Mouse (Mus musculus) embryonic facial prominence, embryonic 13.5 days (tissue): ENCODE measurements around the gene Lrrc72. TPM values are rescaled to one million over a fixed set of nuclear protein-coding genes. Genes with fewer than 3 reads are reported as not detected.

Source experiments
- ATAC-seq: fragments of 200-750 bp; cut with Nextera tagmentation; 2 replicates; pipeline ENCODE4 v1.8.0; 2017; ENCODE audit warnings: low read depth; ENCODE audit not compliant: insufficient number of reproducible peaks, insufficient read depth, low FRiP score, low TSS enrichment
- H3K27ac ChIP-seq: fragments of 300-500 bp; sonication (generic); 2 replicates; pipeline ENCODE4 v1.5.1; 2015; ENCODE audit warnings: moderate library complexity, mild to moderate bottlenecking, inconsistent platforms
- H3K27me3 ChIP-seq: fragments of 300-500 bp; sonication (generic); 2 replicates; pipeline ENCODE4 v1.6.1; 2015; ENCODE audit warnings: mild to moderate bottlenecking, inconsistent platforms
- H3K36me3 ChIP-seq: fragments of 300-500 bp; sonication (generic); 2 replicates; pipeline ENCODE4 v1.6.1; 2015; ENCODE audit warnings: mild to moderate bottlenecking, inconsistent platforms
- H3K4me1 ChIP-seq: fragments of 300-500 bp; sonication (generic); 2 replicates; pipeline ENCODE4 v1.6.1; 2015; ENCODE audit warnings: inconsistent platforms
- H3K4me2 ChIP-seq: fragments of 300-500 bp; sonication (generic); 2 replicates; pipeline ENCODE4 v1.6.1; 2015; ENCODE audit warnings: moderate library complexity, mild to moderate bottlenecking, inconsistent platforms
- H3K4me3 ChIP-seq: fragments of 300-500 bp; sonication (generic); 2 replicates; pipeline ENCODE4 v1.5.1; 2015; ENCODE audit warnings: mild to moderate bottlenecking, inconsistent platforms
- H3K9ac ChIP-seq: fragments of 300-500 bp; sonication (generic); 2 replicates; pipeline ENCODE4 v1.6.1; 2015; ENCODE audit warnings: mild to moderate bottlenecking, inconsistent platforms
- H3K9me3 ChIP-seq: fragments of 300-500 bp; sonication (generic); 2 replicates; pipeline ENCODE4 v1.6.1; 2016; ENCODE audit warnings: inconsistent platforms
- WGBS: fragments of 180-500 bp; shearing (Covaris S2); methylation state at CpG from one replicate; pipeline ENCODE4 v1.1.7; 2015; ENCODE audit warnings: mixed read lengths; 5-methylcytosine and 5-hydroxymethylcytosine counted together
- polyA plus RNA-seq: library from polyadenylated mRNA; unstranded; fragments of >200 nt; fragmentation: Nextera tagmentation; extraction: Ambion mirVana; gene quantifications from 2 replicates; pipeline ENCODE4 v1.2.1, GENCODE M21; 2015

Lrrc72 gene
- polyA plus RNA-seq, 1 experiment from 2014 or later: not detected

GRCm38 (mm10) chr12:36189610-36190009 lies 63.6 kb downstream of the Lrrc72 start:
- H3K4me1 ChIP-seq: no peaks in the 10 kb centered on the region
- no peak overlapping the region for H3K27ac ChIP-seq
- no peaks in the 10 kb centered on the region for H3K27me3 ChIP-seq
- no peak overlapping the region for H3K9ac ChIP-seq
- WGBS: 96% methylated on average over 3 of the region's 3 CpGs
- no peak for ATAC-seq
- no peak overlapping the region for H3K4me2 ChIP-seq
- no peak overlapping the region for H3K4me3 ChIP-seq
- H3K9me3 ChIP-seq: no peaks in the 10 kb centered on the region
- peaks cover 81% of the 10 kb centered on the region for H3K36me3 ChIP-seq

GRCm38 (mm10) chr12:36187081-36187480 lies 66.1 kb downstream of the Lrrc72 start:
- H3K4me2 ChIP-seq: no peak overlapping the region
- WGBS: 70% methylated on average over 6 of the region's 6 CpGs
- no peaks in the 10 kb centered on the region for H3K4me1 ChIP-seq
- H3K36me3 ChIP-seq: peaks cover 80% of the 10 kb centered on the region
- no peak overlapping the region for H3K9ac ChIP-seq
- H3K9me3 ChIP-seq: no peaks in the 10 kb centered on the region
- H3K27ac ChIP-seq: no peak overlapping the region
- H3K4me3 ChIP-seq: no peak overlapping the region
- no peaks in the 10 kb centered on the region for H3K27me3 ChIP-seq
- no peak for ATAC-seq

- Histone ChIP-seq H3K27me3 (no peaks in the 10 kb centered on the region), H3K9ac (no peak overlapping the region), H3K27ac (no peak overlapping the region), H3K4me2 (no peak overlapping the region), H3K9me3 (no peaks in the 10 kb centered on the region), H3K4me1 (no peaks in the 10 kb centered on the region), H3K36me3 (peaks cover 60% of the 10 kb centered on the region), H3K4me3 (no peak overlapping the region)
- ATAC-seq: no peak
- 80% methylated on average over 6 of the region's 6 CpGs for WGBS
These were observed 70.6 kb downstream of the Lrrc72 start for GRCm38 (mm10) chr12:36182570-36182969.

GRCm38 (mm10) chr12:36177227-36177626 lies 76.0 kb downstream of the Lrrc72 start:
- WGBS: 97% methylated on average over 5 of the region's 5 CpGs
- Histone ChIP-seq H3K27ac (no peak overlapping the region), H3K9ac (no peak overlapping the region), H3K36me3 (peaks cover 67% of the 10 kb centered on the region), H3K4me1 (no peaks in the 10 kb centered on the region), H3K4me2 (no peak overlapping the region), H3K4me3 (no peak overlapping the region), H3K9me3 (no peaks in the 10 kb centered on the region), H3K27me3 (no peaks in the 10 kb centered on the region)
- no peak for ATAC-seq

GRCm38 (mm10) chr12:36165299-36165698 lies 87.9 kb downstream of the Lrrc72 start:
- H3K9me3 ChIP-seq: no peaks in the 10 kb centered on the region
- no peak for ATAC-seq
- H3K27ac ChIP-seq: no peak overlapping the region
- WGBS: 31% methylated on average over 1 of the region's 1 CpGs
- peaks cover 19% of the 10 kb centered on the region for H3K36me3 ChIP-seq
- no peak overlapping the region for H3K4me2 ChIP-seq
- no peaks in the 10 kb centered on the region for H3K27me3 ChIP-seq
- H3K4me3 ChIP-seq: no peak overlapping the region
- peaks cover 18% of the 10 kb centered on the region for H3K4me1 ChIP-seq
- no peak overlapping the region for H3K9ac ChIP-seq

- H3K27ac ChIP-seq: no peak overlapping the region
- no peak overlapping the region for H3K4me2 ChIP-seq
- WGBS: 63% methylated on average over 7 of the region's 7 CpGs
- no peaks in the 10 kb centered on the region for H3K9me3 ChIP-seq
- no peak for ATAC-seq
- H3K4me3 ChIP-seq: no peak overlapping the region
- H3K9ac ChIP-seq: no peak overlapping the region
- peaks cover 18% of the 10 kb centered on the region for H3K4me1 ChIP-seq
- peaks cover 14% of the 10 kb centered on the region for H3K36me3 ChIP-seq
- H3K27me3 ChIP-seq: no peaks in the 10 kb centered on the region
These were observed 88.9 kb downstream of the Lrrc72 start for GRCm38 (mm10) chr12:36164126-36164791.

Other genes starting within 250 kb of the Lrrc72 start
- 57.4 and 61.3 TPM in 2 replicates for gene Tspan13, start 210.9 kb downstream of the Lrrc72 start, polyA plus RNA-seq
- 40.4 and 45.4 TPM in 2 replicates for gene Ankmy2, start 96.3 kb downstream of the Lrrc72 start, polyA plus RNA-seq
- 243 and 276 TPM in 2 replicates for gene Bzw2, start 95.3 kb downstream of the Lrrc72 start, polyA plus RNA-seq
- 180 and 202 TPM in 2 replicates for gene Sostdc1, start 60.7 kb upstream of the Lrrc72 start, polyA plus RNA-seq
- gene Ispd, start 128.1 kb upstream of the Lrrc72 start, polyA plus RNA-seq: 12.6 and 12.7 TPM in 2 replicates
- 1.8 and 2.6 TPM in 2 replicates for gene D630036H23Rik, start 128.8 kb upstream of the Lrrc72 start, polyA plus RNA-seq